Mouse (Mus musculus) cerebellum, adult 11-12 months (tissue): ENCODE measurements around the gene F2r.

ENCODE experiments used
- DNase-seq: peaks from one replicate; pipeline ENCODE4 v3.0.0; 2022

F2r gene

DNA sequence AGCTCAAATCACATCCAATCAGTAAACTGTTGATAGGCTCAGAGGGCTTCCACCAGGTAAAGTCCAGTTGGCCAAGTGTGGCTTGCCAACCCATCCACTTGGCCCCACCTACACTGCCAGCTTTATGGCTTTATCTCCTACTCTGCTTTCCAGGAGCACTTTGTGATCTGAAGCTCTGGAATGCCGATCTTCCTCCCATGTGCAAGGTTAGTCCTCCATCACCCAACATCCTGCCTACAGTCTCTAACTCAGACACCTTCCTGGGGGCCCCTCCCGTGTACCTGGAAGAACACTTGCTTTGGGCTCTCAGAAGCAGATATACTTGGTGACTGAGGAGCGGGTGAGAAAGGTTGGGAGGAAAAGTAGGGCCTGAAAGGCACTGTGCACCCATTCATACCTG lies 26.7 kb downstream of the F2r start:
- no peak for DNase-seq

DNA sequence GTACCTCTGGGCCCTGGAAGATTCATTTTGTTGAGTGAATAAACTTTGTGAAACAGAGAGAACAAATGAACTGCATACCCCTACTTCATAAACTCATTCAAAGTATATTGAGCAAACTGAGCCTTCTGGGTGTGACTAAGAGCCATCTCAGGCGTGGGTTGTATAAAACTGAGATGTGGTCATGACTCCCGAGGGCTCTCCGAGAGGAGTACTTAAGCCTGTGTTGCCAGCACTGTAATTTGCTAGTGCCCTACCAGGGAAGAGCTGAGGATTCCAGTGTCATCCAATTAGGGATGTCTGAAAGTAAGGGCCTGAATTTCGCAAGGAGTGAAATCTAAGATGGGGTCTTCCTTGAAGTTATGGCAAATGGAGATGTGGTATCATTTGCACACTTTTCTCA lies 30.7 kb downstream of the F2r start:
- no peak for DNase-seq

DNA sequence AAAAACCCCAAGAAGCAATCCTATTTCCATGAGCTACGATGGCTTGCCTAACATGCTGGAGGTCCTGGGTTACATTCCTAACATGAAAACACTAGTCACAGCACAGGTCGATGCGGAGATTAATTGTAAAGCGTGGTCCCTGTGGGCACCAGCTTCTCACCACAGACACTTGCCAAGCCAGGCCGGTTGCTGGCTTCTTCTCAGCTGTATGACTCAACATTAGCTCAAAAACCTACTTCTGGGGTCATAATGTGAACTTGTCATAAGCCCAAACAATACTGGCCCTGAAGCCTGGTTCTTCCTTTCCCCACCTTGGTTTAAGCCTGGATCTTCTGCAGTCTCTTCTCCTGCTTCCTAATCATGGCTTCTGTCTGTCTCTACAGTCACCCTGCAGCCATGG lies 33.4 kb downstream of the F2r start:
- DNase-seq, result no peak

DNA sequence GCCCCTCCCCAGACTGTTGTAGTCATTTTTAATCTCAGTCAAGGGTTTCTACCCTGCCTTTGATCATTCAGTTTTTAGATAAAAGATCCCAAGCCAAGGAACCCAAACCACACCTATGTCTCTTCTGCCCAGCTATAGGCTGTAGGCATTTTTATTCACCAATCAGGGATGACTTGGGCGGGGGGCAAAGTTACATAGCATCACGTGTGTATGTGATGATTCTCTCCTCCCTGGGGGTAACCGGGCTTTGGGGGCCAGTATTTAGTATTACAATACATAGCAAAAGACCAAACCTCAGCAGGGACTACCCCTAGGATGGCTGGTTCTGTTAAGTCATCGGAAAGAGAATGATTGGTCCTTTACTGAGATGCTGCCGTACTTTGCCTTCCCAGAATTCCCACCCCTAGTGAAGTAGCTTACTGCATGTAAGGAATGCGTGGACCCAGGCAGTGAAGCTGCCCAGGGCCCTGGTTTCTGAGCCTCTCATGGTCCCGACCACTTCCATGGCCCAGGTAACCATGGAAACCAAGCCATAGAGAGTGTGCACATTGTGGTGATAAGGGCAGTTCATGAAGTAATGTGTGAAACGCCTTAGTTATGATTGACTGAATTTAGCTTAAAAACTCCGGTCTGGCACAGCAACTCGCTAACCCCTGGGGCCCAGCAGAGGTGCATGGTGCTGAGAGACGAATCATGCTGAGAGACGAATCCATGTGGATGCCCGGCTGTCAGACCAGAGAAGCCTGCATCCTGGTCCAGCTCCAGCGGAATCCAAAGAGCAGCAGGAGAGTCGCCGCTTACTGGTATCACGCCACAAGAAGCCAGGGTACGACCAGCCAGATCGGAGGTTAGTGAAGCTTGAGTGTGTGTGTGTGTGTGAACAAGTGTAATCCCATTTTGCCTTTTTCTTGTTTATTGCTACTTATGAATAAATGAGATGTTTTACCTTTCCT lies 34.8 kb downstream of the F2r start:
- no peak for DNase-seq

DNA sequence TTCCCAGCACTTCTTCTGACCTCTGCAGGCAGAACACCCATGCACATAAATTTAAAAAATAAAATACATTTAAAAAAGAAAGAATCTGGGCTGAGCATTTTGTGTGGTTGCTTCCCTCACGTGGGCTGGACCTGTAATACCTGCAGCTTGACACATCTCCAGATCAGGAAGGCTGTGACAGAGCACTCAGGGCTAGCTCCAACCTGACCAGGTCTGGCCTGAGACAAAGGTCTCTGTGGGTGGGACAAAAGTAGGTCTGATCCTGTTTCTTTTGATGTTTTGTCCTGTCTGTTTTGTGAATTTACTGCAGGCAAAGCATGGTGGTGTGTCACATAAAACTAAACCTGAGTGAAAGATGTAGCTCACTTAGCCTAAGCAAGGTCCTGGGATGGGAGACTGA lies 36.4 kb downstream of the F2r start:
- DNase-seq, result no peak

DNA sequence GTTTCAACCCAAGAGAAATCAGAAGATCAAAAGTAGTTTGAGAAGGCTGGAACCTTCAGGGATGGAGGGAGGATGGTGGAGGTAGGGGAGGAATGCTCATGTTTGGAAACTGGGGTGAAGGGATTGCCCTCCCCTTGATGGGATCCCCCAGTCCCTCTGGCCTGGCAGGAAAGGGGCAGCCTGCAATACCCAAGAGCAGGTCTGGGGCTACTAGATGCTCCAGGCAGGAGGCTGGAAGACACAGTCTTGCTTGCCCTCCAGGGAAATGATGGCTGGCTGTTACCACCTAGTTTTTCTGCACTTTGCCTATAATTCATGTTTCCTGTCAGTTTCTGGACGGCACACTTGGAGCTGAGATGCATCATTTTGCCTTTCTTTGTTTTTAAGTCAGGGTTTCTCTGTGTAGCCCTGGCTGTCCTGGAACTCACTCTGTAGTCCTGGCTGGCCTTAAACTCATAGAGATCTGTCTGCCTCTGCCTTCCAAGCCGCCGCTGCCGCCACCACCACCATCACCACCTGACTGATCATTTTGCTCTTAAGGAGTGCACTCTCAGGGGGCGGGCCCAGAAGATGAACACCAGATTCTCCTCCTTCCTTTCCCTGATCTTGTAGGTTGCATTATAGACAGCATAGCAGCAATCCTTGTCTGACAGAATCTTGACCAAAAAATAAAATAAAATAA lies 40.1 kb downstream of the F2r start:
- DNase-seq, result no peak

DNA sequence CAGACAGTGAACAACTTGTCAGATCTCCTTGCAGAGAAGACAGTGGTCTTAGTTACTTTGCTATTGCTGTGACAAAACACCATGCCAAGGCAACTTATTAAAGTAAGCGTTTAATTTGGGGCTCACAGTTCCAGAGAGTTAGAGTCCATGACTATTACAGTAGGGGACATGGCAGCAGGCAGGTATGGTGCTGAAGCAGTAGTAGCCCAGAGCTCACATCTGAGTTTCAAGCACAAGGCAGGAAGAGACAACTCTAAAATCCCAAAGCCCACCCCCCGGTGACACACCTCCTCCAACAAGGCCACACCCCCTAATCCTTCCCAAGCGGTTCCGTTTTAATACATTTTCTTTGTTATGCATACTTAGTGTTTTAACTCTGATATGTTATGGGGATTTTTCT lies 47.4 kb downstream of the F2r start:
- no peak for DNase-seq

DNA sequence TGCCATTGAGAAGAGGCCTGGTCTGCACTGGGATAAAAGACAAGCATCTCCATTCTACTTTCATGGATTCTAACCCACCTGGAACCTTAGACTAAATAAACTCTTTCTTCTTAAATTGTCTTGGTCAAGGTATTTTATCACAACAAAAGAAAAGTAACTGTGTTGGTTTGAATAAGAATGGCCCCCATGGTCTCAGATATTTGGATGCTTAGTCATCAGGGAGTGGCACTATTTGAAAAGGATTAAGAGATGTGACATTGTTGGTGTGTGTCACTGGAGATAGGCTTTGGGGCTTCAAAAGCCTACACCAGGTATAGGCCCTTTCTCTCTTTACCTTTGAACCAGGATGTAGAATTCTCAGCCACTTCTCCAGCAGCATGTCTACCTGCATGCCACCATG lies 49.0 kb downstream of the F2r start:
- no peak for DNase-seq

DNA sequence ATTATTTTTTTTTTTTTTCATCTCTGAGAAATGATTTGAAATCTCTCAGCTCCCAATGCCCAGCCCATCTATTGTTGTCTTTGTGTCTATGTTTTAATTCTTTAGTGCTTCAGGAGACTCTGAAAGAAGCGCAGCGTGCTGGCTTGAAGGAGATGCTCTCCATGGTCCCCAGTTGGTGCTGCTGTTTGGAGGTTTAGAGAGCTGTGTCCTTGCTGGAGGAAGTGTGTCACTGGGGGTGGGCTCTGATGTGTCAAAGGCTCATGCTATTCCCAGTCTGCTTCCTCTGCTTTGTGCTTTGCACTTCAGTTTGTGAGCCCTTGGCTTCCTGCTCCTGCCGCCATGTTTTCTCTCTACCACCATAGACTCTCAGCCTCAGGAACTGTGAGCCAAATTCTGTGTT lies 50.0 kb downstream of the F2r start:
- no peak for DNase-seq

DNA sequence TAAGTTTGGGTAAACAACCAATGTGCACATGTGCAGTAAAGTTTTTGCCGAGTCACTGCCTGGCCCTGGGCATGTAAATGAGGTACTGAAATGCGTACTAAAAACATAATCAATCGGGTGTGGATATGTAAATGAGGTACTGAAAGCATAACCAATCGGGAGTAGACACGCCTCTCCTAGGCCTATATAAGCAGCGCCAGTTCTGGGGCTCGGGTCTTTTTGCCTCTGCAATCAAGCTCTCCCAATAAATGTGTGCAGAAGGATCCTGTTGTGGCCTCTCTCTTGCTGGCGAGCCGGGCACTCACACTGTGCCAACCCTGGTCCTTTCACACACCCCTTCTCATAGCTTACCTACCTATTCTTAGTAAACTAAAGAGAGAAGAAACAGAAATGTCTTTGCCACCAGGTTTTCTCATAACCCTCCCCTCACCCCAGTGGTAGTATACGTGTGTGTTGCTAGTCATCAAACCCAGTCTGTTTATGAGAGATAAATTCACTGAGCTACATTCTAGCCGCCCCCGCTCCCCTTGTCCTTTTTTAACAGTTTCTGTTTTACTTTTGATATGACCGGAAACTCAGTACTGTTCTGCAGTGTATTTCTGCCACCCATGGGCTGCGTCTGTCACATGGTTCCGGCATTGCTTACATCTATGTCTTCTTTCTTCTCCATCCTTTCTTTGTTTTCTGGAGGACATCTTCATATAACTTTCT lies 51.3 kb downstream of the F2r start:
- DNase-seq, result no peak

DNA sequence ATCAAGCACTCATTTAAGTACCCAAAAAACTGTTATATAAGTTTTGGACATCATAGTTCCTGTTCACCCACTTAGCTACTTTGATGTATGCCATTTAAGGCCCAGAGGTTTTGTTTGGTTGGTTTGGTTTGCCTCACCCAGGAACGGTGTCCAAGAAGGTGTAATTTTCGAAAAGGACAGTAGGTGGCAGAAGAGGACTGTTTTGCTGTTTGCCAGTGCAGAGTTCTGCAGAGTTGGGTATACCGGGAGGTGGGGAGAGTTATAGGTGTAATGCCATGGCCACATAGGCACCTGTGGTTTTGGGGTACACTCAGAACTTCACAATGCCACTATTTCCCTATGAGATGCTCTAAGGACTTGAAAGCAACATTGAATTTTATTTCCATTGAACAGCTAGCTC lies 54.6 kb downstream of the F2r start:
- peak; percentile 28 for DNase-seq

DNA sequence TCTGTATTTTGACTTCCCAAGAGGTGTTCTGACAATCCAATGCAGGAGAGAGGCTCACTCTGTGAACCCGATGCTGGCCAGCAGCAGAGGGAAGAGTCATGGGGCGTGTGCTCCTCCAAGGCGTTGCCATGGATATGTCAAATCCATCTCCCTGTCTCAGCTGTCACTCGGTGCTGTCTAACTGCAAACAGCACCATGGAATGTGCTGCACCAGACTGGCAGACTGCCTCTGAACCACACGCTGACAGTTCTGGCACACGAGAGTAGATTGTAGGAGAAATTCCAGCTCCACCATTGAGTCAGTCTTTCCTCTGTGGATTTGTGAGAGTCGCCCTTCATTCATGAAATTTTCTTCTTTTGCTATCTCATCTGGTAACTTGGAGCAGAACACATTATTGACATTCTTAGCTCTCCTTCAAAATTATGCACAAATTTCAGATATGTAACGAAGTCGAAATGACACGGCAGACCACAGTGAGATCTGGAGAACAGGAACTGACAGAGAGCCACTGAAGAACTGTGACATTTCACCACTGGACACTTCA lies 55.1 kb downstream of the F2r start:
- DNase-seq, result no peak

DNA sequence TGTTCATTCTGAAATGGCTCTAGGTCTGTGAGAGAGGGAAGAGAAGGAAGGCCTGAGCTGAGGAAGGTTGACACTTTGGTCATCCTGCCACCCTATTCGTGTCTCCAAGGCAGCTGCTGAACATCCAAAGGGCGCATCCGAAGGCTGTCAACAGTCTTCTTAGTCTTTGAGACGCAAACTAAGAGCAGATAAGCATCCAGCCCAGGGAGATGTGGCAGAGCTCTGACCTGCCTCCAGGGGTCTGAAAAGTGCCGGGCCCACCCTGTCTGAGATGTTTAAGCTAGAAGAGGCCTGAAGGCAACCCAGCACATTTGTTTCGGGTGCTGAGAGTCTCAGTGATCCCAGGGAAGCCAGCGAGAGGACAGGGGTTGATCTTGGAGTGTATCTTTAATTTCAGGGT lies 61.0 kb downstream of the F2r start:
- DNase-seq, result no peak

DNA sequence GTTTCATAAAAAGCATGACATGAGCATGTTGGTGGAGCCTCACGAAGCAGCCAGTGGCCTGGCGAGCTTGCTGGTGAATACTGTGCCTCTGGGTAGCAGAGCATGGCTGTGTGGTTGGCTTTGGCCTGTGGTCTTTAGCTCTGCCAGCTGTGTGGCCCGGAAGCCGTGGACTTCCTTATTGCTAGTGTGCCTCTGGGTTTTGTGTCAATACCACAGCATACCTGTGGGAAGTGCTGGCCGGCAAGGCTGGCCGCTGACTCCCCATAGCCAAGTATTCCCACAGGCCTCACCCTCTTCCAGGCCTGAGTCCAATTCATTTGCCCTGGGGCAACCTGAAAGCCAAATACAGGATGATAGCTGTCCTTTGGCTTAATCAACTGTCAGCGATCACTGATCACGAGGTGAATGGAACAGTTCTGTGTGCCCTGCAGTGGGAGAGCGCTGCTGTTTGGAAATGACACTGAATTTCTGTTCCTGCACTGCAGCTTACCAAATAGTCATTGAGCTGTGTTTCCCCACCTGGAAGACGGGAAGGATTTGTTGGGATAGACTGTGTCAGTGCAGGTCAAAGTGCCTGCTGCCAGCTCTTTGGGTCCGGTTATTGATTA lies 64.3 kb downstream of the F2r start:
- no peak for DNase-seq
